Mouse (Mus musculus) bone marrow, adult 2 months (tissue): Measurements from ENCODE around the gene Olfr263. TPM values are rescaled to one million over a fixed set of nuclear protein-coding genes. Genes with fewer than 3 reads are reported as not detected.
"Not testable (repeated sequence)": the region's sequence is repeated elsewhere in the genome, so short reads cannot be mapped to it uniquely, and the experiment has no call there.

ENCODE experiments used
- H3K27ac ChIP-seq: fragments of 200-500 bp; 2 replicates; pipeline ENCODE4 v1.5.1; 2012; ENCODE audit warnings: low read depth, mild to moderate bottlenecking, control low read depth, inconsistent platforms, low read length; ENCODE audit not compliant: control insufficient read depth, poor library complexity, insufficient read depth
- H3K4me1 ChIP-seq: fragments of 200-500 bp; 2 replicates; pipeline ENCODE4 v1.6.1; 2011; ENCODE audit warnings: low read length; ENCODE audit not compliant: control insufficient read depth, insufficient read depth
- H3K4me3 ChIP-seq: fragments of 200-500 bp; replicated peaks from 2 replicates; pipeline ENCODE3; 2011; ENCODE audit warnings: mild to moderate bottlenecking, low read depth, low read length, control low read depth; ENCODE audit not compliant: control insufficient read depth
- CTCF ChIP-seq: fragments of 200-500 bp; IDR thresholded peaks from 2 replicates; pipeline ENCODE4 v1.5.1; 2011; ENCODE audit warnings: low read length, control low read depth; ENCODE audit not compliant: control insufficient read depth, insufficient read depth
- POLR2A ChIP-seq: fragments of 200-500 bp; IDR thresholded peaks from 2 replicates; pipeline ENCODE4 v1.6.1; 2011; ENCODE audit warnings: low read depth, mild to moderate bottlenecking, control low read depth, low read length, borderline replicate concordance; ENCODE audit not compliant: control insufficient read depth
- WGBS: fragments of 180-500 bp; shearing (Covaris S2); methylation state at CpG from one replicate; pipeline ENCODE4 v1.1.7; 2018; 5-methylcytosine and 5-hydroxymethylcytosine counted together
- polyA plus RNA-seq: library from polyadenylated mRNA; stranded (reverse); fragments of >200 nt; gene quantifications from 2 replicates; pipeline ENCODE4 v1.2.4, GENCODE M21; 2011; ENCODE audit warnings: low replicate concordance; ENCODE audit not compliant: missing spikeins, insufficient read depth, insufficient read length

The Olfr263 gene
- not detected in 2 replicates for polyA plus RNA-seq

DNA sequence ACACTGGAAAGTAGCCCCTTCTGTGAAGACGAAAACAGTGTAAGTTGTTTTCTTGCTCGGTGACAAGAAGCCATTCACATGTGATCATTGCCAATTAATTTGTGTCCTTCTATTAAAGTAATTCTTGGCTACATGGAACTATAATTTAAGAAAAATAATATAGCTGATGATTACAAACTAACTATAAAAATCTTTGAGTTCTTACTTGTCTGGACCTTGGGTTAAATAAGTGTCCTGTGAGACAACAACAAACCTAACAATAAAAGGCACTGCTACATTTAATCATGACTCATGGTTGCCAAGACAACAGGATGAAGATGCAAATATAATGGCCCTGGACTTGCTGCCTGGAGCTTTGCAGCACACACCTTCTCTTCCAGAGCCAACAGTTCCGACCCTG, at the start of gene Olfr263:
Gene Olfr263 (plus strand): TSS at position 301 of the 400 bp plus-strand sequence.
- not testable (repeated sequence) for H3K4me1 ChIP-seq, H3K27ac ChIP-seq, H3K4me3 ChIP-seq
- WGBS, result 70% methylated on average over 3 of the region's 3 CpGs

DNA sequence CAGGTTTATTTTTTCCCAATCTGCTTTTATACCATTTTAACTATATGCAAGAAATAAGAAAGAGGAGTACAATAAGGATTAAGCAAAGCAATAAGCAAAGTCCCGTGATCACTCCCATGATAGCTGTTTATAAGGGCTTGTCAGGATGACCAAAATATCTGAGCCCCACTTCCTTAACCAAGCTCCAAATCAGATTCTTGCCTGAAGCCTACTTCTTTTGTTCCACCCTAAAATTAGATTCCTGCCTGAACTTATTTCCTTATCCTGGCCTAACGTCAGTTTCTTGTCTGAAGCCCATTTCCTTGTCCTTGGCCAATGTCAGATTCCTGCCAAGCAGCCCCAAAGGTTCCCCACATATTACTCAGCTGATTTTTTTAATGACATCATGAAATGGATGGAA, 46.8 kb upstream of the Olfr263 start:
- TF ChIP-seq POLR2A (no peak), CTCF (no peak)
- WGBS, result 48% methylated on average over 2 of the region's 2 CpGs
- Histone ChIP-seq H3K4me1 (no peaks in the 10 kb centered on the region), H3K4me3 (no peak overlapping the region), H3K27ac (no peak overlapping the region)

DNA sequence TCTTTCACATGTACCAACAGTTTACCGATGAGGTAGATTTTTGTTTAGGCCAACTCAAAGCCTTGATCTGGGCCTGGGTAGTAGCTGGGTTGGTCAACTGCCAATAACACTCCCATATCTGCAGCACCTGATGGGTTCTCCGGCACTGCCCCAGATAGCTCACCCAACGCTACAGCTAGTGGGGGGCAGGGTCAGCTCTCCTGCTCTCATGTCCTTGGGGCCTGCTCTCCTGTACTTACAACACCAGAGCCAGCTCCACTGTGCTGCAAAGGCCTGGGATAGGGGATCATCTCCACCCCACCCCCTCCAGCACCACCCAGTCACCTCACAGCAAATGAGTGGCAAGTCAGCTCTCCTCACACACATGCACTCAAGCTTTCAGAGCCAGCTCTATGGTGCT, 19.7 kb upstream of the Olfr263 start:
- Histone ChIP-seq H3K27ac (no peak overlapping the region), H3K4me3 (no peak overlapping the region), H3K4me1 (no peaks in the 10 kb centered on the region)
- WGBS, result 85% methylated on average over 3 of the region's 3 CpGs
- no peak for TF ChIP-seq CTCF
- TF ChIP-seq POLR2A, result no peak

DNA sequence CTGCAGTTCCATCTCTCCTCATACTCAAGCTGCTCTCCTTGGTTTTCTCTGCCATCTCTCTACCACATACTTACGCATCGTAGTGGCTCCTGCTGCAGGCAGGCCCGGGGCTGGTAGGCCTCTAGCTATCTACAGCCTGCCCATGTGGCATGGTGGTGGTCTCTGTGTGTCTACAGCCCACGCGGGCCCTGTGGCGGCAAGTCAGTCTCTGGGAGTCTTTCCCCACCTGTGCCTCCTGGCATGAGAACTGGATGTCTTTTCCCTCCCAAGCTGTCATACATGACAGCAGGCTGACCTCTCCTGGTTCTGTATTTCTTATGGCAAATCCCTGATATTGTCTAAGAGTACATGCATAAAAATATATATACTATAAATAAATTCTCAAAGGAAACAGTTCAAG, 19.0 kb upstream of the Olfr263 start:
- 85% methylated on average over 6 of the region's 6 CpGs for whole genome bisulfite sequencing
- no peak overlapping the region for H3K4me3 ChIP-seq
- no peak overlapping the region for H3K27ac ChIP-seq
- H3K4me1 ChIP-seq, result no peaks in the 10 kb centered on the region
- TF ChIP-seq CTCF, result no peak

DNA sequence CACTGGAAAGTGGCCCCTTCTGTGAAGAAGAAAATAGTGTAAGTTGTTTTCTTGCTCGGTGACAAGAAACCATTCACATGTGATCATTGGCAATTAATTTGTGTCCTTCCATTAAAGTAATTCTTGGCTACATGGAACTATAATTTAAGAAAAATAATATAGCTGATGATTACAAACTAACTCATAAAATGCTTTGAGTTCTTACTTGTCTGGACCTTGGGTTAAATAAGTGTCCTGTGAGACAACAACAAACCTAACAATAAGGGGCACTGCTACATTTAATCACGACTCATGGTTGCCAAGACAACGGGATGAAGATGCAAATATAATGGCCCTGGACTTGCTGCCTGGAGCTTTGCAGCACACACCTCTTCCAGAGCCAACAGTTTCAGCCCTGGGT, 18.3 kb upstream of the Olfr263 start, which contains the start of gene Olfr1369-ps1:
Gene Olfr1369-ps1 (plus strand): TSS at position 301 of the 400 bp plus-strand sequence.
- not testable (repeated sequence) for H3K4me3 ChIP-seq
- 74% methylated on average over 3 of the region's 3 CpGs for WGBS

DNA sequence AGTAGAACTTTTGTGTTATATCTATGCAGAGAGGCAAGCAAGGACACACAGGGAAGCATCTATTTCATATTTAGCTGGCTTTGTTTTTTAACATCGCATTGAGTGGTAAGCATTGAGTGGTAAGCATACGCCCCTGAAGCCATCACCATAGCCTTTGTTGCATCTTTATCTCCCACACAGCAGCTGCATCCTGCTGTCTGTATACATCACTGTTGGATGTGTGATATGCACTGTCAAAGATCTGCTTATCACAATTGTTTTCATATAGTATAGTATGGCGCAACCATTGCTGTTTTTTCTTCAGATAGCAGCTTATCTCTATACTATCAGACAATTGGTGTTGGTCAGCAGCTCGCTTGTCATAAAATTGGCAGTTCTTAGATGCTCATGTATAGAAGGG, 15.3 kb upstream of the Olfr263 start:
- WGBS, result 54% methylated on average over 4 of the region's 4 CpGs
- H3K4me1 ChIP-seq, result no peaks in the 10 kb centered on the region
- H3K27ac ChIP-seq, result no peak overlapping the region
- TF ChIP-seq CTCF (no peak), POLR2A (no peak)
- no peak overlapping the region for H3K4me3 ChIP-seq

More for the DNA sequence above, 18.3 kb upstream of the Olfr263 start, which contains the start of gene Olfr1369-ps1:
- not testable (repeated sequence) for H3K4me1 ChIP-seq, H3K27ac ChIP-seq

DNA sequence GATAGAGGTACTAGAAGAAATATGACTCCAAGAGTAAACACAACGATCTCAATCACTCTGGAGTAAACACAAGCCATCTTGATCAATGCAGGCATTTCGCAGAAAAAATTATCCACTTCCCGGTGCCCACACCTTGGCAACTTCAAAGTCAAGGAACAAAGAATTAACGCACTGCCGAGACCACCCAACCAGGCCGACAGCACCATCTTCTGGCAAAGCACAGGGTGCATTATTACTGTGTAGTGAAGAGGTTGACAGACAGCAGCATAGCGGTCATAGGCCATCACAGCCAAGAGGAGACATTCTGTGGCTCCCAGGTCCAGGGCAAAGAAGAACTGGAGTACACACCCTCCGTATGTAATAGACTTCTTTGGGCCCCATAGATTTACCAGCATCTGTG, 13.0 kb downstream of the Olfr263 start:
- WGBS, result 49% methylated on average over 8 of the region's 8 CpGs
- TF ChIP-seq CTCF (no peak), POLR2A (no peak)

DNA sequence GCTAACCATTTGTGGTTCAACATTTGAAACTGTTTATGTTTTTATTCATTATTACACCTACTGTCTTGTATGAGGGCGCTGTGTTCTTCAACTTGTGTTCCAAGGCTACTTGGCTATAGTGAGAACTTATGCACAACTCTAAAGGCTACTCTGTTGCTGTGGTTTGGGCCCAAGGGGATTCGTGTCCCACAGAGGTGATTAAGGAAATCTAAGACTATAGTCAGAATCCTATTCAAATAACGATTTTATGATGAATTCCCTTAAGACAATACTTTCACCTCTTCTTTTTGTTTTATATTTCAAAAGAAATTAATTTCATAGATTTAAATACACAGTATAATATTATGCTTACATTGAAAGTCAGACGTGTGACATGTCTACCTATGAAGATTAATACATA, 16.3 kb downstream of the Olfr263 start, which contains the start of gene Olfr1368:
Gene Olfr1368 (minus strand): TSS at position 101 of the 400 bp plus-strand sequence.
- Histone ChIP-seq H3K4me1 (no peaks in the 10 kb centered on the region), H3K27ac (no peak within 1 kb of the TSS), H3K4me3 (no peak within 1 kb of the TSS)
- WGBS, result 67% methylated on average over 4 of the region's 4 CpGs
- TF ChIP-seq CTCF (no peak), POLR2A (no peak)

More for the DNA sequence above, 13.0 kb downstream of the Olfr263 start:
- Histone ChIP-seq H3K4me1 (no peaks in the 10 kb centered on the region), H3K27ac (no peak overlapping the region), H3K4me3 (no peak overlapping the region)

DNA sequence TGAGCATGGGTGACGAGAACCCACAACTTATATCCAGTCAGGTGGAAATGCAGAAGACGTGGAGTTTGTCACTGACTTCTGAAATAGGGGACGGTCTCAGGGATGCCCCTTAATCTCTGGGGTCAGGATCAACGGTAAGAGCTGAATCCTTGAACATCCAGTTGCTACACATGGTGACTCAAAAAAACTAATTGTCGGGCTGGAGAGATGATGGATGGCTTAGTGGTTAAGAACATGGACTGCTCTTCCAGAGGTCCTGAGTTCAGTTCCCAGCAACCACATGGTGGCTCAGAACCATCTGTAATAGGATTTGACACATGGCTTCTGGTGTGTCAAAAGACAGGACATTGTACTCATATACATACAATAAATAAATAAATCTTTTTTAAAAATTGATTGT, 26.4 kb downstream of the Olfr263 start:
- TF ChIP-seq POLR2A, result no peak
- TF ChIP-seq CTCF, result no peak
- Histone ChIP-seq H3K4me1 (no peaks in the 10 kb centered on the region; the same call in 1 of the 2 replicates), H3K27ac (no peak overlapping the region), H3K4me3 (no peak overlapping the region)
- 76% methylated on average over 5 of the region's 5 CpGs for WGBS
